Mouse (Mus musculus): ENCODE data around the gene Tmem234.

The Tmem234 gene

DNA sequence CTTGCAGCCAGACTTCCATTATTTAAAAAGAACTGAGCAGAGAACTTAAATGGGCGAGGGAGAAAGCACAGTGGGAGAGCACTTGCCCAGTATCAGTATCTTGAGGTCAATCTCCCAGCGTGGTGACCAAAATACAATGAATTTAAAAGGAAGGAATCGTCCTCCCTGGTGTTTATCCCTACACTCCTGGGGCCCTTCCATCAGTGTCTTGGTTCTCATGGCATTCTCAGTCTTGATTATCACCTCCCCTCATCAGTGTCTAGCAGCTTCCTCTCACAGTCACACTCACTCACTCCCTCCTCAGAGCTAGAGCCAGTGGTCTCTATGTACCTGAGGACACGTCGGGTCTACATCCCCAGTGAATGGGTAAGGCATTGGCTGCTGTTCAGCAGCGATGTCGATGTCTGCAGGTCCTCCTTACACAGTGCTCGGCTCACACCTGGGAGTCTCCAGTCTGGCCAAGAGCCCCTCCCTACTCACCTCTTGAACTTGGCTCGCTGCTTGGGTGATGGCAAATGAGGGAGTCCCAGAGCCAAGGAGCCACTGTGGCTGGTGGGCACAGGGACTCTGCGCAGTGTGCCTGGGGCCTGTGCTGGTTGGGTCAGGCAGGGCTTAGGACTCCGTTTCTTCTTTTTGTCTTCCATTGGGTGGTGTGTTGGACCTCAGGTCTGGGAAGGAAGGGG lies 21.8 kb downstream of the Tmem234 start:
- DNase-seq (ENCODE audit: low spot score in 2 of 2): no peak

DNA sequence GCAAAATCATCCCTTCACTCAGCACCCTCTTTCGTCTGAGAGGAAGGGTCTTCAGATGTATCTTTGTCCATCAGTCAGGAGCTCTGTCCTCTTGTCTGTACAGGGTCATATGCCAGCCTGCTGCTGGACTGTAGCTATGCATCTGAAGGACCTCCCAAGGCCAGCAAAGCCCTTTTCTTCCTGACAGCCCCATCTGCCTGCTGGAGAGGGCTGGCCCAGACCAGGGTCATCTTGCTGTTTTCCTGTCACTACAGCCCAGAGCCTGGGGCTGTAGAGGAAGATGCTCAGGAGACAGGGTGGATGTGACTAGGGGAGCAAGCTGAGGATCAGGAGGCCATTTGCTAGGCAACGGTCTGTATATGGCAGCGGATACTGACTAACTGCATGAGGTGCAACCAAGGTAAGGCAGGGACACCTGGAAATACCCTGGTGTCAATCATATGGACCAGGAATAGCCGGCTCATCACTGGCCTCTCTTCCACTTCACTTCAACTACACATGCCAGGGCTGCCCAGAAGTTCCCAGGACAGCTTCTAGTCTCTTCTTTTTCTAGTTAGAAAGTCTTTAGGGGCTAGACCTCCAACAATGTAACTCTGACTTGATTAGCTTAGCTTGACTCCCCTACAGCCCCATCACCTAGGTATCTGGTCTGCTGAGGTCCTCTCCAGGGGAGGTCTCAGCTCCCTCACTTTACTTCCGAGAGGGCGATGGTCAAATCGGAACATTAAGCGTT lies 22.5 kb downstream of the Tmem234 start:
- DNase-seq (ENCODE audit: low spot score in 2 of 2): no peak

DNA sequence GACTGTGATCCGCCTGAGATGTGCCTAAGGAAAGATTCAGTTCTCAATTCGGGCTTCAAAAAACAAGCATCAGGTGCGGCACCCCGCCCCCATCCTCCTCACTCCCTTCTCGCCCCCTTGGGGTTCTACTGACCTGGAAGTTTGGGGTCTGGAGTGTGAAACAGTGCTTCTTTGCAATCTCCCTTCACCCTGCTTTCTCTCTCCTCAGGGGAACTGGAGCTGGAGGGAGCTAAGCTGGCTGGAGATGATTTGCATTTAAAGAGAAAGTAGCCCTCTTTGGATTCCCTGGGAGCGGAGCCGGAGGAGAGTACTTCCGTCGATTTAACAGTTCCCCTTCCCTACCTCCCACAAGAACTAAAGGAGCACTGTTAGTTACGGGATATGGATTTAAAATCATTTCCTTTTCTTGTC lies 23.2 kb downstream of the Tmem234 start, which contains the start of gene Ccdc28b:
Gene Ccdc28b (minus strand): TSS at position 267 of the 411 bp plus-strand sequence.
- DNase-seq (ENCODE audit: low spot score in 2 of 2): no peak

DNA sequence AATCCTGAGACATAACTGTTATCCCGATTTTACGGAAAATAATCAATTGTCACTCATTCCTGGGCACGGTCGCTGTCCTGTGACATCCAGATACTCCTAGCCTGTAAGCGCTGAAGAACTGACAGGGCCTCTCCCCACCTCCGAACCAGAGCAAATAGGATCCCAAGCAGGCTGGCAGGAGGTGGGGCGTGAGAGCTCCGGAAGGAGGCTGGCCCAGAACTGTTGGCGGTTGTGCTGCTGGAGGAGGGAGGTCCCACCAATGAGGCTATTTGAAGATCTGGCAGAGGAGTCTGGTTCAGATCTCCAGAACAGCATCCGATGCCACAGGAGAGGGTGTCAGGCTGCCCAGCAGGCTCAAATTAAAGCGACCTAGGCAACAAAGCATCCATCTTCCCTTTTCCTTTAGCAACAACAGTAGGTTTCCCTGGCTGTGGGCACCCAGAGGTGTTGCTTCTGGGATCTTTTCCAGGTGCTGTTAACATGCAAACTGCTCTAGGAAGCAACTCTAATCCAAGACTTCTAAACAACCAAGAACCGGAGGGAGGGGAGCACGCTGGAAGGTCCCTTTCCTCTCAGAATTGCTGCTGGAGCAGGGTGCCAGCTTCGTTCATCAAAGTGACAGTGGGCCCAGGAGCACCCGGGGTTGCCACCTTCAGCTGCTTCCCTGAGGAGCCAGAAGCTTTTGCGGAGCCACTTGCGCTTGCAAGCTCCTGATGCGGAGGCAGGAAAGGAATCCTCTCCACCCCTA lies 24.0 kb downstream of the Tmem234 start:
- peak; percentile 82 to 85 for DNase-seq (ENCODE audit: low spot score in 2 of 2)

DNA sequence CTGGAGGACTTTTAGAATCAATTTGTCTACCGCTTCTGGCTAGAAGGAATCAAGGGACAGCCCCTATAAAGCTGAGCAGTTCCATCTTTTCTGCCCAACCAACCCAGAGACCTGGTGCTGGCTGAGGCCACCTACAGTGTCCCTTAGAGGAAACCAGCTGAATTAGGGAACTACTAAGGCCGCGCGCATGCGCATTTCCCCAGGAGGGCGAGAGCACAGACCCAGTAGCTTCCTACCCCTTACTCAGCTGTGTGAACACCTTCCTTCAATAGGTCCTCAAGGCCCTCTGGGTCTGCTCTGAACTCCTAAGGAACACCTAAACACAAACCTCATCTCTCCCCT lies 24.5 kb downstream of the Tmem234 start:
- peak; percentile 58 to 64 for DNase-seq (ENCODE audit: low spot score in 2 of 2)

DNA sequence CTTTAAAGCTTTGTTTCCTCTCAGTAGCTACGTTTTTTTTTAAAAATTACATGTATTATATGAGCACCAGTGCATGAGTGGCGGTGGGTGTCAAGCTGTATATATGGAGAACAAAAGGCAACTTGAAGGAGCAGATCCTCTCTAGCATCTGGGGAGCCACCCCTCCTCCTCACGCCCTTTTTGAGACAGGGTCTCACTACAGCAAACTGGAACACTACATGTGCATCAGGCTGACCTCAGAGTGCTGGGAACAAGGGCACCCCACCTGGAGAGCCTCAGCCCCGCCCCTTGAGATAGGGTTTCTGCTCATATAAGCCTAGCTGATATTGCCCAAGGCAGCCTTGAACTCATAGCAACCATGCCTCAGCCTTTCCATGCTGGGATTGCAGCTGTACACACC lies 25.0 kb downstream of the Tmem234 start:
- no peak for DNase-seq (ENCODE audit: low spot score in 2 of 2)

DNA sequence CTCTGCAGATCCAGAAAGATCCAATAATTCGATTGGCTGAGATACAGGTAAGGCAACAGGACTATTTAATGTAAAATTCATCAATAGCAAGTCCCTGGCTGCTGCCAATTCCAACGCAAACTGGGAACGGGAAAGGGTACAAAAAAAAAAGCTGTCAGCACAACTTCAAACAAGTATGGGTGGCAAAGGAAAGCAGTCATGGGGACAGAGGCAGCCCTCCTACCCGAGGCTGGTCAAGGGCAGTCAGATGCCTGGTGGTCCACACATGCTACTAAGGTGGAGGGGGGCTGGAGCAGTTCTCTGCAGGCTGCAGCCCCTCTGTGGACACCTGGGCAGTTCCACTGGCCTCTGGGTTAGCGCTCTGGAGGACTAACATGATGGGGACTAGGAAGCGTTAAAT lies 25.6 kb downstream of the Tmem234 start:
- DNase-seq (ENCODE audit: low spot score in 2 of 2): no peak

DNA sequence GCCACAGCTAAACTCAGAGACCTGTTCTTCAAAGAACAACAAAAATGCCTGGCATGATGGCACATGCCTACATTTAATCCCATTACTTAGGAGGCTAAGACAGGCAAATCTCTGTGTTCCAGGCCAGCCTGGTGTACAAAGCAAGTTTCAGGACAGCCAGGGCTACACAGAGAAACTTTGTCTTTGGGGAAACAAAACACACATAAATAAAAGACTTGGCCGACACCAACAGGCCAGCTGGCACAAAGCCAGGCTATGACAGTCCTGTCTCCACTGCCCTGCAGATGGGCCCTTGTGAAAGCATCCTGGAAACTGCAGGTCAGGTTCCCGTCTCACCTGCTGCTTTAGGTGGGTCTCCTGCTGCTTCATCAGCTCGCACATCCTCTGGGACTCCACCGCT lies 30.5 kb downstream of the Tmem234 start:
- no peak for DNase-seq (ENCODE audit: low spot score in 2 of 2)

DNA sequence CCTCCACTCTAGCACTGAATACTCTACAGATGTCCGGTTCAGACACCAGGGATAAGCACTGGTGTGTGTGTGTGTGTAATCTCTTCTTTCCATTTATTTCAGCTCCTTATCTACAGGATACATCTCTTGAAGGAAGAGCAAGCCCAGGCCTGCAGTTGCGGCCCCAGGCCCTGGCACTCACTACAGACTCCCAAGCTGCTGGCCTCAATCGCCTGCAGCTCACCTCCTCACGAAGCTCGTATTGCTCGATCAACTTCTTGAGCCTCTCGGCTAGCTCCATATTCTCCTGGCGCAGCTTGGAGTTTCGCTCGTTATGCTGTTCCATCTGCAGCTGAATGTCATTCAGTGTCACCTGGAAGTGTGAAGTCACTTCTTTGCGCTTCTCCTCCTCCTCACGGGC lies 31.4 kb downstream of the Tmem234 start:
- DNase-seq (ENCODE audit: low spot score in 2 of 2): no peak

DNA sequence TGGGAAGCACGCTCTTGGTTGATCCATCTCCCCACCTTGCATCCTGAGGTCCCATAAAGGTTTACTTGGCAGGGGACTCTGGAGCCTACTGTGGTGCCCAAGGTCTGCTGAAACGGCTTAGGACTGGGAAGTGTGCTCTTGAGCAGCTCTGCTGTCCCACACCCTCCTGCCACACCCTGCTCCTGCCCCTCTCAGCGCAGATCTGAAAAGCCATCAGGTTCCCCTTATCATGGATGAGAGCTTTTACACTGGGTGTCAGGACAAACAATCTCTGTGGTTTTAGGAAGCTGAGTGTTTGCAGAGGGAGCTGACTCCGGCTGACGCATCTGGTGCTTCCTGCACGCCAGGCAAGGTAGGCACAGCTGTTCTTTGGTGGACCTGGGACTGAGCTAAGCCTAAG lies 33.4 kb downstream of the Tmem234 start:
- no peak for DNase-seq (ENCODE audit: low spot score in 2 of 2)

DNA sequence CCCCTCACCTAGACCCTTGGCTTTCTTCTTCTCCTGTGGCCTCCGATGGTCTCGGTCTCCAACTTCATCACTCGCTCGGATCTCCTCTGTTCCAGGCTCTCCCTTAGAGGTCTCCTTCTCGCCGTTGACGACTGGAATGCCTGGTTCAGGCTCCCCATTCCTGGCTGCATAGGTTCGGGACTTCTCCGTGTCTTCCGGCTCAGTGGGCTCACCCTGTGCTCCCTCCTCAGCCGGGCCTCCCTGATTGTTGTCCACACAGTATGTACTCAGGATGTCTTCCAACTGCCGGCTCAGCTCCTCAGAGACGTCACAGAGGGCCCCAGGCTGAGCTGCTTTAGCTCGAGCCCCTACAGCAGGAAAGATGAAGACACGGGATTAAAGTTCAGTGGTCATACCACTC lies 38.8 kb downstream of the Tmem234 start:
- no peak for DNase-seq (ENCODE audit: low spot score in 2 of 2)

DNA sequence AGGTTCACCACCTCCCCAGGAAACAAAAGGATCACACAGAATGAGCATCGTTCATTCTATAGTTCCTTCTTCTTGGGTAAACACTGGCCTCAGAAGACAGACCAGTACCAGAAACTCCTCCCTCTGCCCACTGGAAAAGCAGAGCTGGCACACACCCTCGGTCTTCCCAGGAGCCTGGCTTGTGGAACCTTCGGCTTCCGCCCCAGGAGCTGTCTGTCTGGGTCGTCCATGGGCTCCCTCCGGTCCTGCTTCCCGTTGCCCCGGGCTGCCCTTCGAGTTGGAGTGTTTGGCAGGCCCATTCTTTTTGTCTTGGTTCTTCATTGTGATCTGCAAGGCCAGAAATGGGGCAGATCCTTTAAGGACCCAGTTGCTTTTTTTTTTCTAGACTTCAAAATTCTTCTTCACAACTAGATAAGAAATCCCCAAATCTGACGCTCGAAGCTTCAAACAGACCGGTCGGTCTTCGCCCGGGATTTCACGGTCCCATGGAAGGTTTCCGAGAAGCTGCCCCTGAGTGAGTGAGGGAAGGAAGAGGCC lies 39.7 kb downstream of the Tmem234 start:
- DNase-seq (ENCODE audit: low spot score in 2 of 2): peak in 1 of 2 experiments; percentile 36

DNA sequence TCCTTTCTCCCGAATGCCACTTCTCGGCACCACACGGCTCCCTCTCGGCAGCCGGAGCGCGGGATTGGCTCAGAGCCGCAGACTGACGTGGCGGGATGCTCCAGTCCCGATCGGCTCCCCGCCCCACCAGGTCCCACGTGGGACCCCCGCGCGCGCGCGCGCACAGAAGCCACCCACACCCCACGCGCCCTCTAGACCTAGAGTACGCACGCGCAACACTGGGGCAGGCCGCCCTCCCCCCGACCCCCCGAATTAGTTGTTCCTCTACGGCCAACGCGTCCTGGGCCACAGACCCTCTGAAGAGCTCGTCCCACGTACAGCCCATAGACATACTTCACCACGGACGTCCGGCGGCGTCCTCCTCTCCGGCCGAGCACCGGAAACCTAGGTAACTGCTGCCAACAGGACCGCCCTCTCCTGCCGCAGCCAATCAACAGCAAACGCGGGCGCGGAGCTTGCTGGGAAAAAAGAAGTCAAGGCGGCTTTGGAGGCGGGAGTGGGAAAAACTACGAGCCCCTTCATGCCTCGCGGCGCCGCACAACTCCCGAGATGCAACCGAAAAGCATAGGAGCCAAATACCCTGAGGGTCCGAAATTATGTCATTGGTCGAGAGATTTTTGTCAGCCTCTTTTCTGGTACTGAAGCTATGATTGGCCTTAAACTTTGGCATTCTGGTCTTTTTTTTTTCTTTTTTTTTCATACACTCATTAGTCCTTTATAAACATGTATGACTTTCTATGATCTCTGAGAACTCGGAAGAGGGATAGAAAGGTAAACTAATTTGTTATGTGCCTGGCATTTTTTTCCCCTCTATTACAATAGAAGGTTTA lies 40.4 kb downstream of the Tmem234 start, which contains the start of gene Txlna:
Gene Txlna (minus strand): TSS at position 428 of the 830 bp plus-strand sequence.
- peak; percentile 91 to 96 for DNase-seq (ENCODE audit: low spot score in 2 of 2)

DNA sequence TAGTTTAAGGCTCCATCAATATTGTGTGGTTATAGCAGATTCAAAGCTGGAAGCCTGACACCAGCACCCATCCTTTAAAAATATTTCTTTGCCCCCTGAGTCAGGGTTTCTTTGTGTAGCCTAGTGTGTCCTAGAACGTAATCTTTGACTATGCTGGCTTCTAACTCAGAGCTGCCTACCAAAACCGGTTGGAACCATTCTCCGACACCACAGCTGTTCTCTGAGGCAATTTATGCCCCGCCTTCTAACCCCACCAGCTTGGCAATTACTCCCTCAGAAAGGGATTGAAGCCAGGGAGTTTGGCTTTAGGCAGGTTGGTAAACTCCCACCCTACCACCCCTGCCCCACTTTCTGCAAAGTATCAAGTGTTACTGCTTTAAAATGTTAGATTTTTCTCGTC lies 41.3 kb downstream of the Tmem234 start:
- DNase-seq (ENCODE audit: low spot score in 2 of 2): no peak

DNA sequence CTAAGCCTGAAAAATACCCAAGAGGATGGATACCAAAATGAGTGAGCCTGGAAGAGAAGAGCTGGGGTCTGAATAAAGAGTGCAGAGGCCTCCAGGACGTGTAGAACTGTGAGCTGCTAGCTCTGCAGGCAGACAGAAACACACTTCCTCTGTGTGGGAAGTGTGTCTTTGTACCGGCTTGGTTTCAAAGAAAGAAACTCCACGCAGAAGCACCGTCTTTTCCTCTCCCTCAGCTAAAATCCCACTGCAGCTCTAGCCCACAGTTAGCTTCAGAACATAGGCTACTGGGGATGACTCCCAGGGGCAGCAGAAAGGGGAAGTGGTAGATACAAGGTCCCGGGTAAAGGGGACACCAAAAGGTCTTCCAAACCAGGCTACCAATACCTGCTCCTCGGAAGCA lies 44.7 kb downstream of the Tmem234 start:
- no peak for DNase-seq (ENCODE audit: low spot score in 2 of 2)

DNA sequence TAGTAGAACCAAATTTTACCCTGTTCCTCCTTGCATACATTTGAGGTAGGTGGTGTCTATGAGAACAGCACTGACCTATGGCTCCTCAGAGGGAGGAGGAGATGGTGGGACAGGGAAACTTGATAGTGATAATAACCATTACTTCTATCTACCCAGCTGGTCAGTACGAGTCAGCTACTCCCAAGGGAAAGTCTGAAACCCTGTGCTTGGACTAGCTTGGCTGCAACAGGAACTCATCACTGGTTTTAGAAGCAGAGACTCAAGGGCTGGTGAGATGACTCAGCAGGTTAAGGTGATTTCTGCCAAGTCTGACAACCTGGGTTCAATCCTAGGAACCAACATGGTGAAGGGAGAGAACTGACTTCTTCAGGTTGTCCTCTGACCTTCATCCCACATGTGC lies 48.2 kb downstream of the Tmem234 start:
- no peak for DNase-seq (ENCODE audit: low spot score in 2 of 2)

DNA sequence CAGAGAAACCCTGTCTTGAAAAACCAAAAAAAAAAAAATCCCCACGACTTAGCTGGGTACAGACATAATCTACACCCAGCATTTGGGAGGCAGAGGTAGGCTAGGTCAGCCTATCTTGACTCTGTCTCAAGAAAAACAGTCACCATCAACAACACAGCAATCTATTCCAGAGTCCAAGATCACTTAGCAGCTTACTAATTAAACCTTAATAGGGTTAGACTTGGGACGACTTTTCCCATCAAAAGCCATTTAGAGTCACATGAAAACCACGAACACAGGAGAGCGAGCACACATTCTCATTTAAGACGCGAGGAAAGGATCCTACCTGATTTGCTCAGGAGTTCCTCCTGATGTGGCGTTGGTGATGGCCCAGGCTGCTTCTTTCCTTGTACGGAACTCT lies 49.9 kb downstream of the Tmem234 start:
- no peak for DNase-seq (ENCODE audit: low spot score in 2 of 2)

DNA sequence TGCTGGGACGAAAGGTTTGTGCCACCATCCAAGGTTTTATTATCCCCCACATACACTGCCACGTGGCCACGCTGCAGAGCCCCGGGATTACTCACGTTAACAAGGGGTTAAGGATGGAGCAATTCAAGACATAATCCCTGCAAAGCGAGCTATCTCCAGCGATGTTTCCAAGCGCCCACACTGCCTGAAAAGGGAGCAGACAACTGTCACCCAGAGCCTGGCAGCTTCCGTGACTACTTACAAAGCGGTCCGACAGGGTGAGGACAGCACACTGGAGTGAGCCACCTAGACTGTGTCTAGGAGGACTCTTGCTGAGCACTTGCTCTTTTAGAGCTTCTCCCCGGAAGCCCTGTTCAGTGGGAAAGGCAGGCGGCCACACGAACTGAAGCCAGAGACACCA lies 54.3 kb downstream of the Tmem234 start:
- DNase-seq (ENCODE audit: low spot score in 2 of 2): no peak

DNA sequence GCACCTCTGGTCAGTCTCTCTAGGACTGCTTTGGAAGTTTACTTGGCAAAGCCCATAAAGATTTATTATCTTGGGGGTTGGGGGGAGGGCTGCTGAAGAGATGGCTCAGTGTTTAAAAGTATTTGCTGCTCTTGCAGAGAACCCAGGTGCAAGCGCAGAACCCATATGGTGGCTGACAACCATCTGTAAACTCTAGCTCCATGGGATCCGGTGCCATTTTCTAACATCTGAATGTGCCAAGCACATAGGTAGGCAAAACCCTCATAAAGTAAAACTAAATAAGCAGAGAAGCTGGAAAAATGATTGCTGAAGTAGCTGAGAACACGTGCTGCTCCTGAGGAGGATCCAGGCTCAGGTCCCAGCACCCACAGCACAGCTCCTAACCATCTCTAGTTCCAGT lies 61.1 kb downstream of the Tmem234 start:
- DNase-seq (ENCODE audit: low spot score in 2 of 2): no peak

DNA sequence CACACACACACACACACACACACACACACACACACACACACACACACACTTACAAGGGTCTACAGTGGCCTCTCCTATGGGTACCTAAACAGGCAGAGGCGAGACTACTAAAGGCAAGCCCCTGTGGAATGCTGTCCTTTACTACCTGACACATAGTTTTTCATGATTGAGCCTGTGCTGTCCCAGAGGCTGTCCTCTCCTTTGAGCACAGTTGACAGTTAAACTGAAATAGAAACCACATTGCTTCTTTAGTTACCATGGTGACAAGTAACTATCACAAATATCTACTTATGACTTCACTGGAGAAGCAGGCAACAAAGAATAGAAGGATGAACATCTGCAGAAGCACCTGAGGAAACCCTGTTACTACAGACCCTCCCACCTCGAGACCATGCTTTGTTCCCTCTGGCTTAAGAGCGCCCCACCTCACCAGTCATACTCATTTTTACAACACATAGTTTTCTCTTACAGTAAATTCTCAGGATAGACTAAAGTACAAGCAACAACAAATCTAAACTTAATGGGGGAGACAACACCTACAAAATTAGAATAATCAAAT lies 61.9 kb downstream of the Tmem234 start:
- no peak for DNase-seq (ENCODE audit: low spot score in 2 of 2)

DNA sequence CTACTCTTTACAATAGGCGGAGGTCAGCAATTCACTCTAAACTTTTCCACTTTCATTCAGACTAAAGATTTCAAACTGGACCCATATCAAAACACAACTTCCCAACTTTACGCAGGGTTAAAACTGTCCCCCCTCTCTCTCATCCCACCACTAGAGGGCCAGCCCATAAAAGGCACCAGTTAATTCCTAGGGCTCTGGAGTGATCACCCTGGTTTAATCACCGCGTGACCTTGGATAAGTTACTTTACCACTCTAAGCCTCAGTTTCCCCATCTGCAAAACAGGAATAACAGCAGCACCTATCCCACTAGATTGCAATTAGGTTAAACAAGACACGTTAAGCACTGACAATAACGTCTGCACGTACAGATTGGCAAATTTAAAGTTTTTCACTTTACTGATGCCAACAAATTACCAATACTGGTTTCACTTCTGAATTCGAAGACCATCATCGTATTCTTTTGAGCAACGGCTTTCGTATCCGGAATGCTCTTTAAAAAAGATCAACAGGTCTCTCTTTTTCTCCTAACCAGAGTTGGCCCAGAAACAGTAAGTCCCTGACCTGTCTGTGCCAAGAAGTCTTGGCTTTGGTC lies 71.1 kb downstream of the Tmem234 start:
- peak; percentile 12 to 59 for DNase-seq (ENCODE audit: low spot score in 2 of 2)

All from thymus, postnatal 10 days (tissue).